Comparison of ENCODE assay signal across 8 mouse cellular contexts in genomic region chr7:29019447-29020220, GRCm38 (mm10). TPM values are rescaled to one million over a fixed set of nuclear protein-coding genes. Genes with fewer than 3 reads are reported as not detected.
DNase-seq lines count a peak whose midpoint lies in the region; ATAC-seq lines count a peak whose summit lies in the region.

No protein-coding gene starts in this region.

- H3K4me2 ChIP-seq in embryonic facial prominence, embryonic 11.5 days (ENCODE audit: low read depth, low read length) = peak overlapping the region; percentile 69

- intact Hi-C loops in left cerebral cortex, postnatal 4 days (cut with DNase I) = no loop called here
- intact Hi-C loops in left cerebral cortex, postnatal 10 days (cut with DNase I) = no loop called here

- H3K36me3 ChIP-seq in embryonic facial prominence, embryonic 11.5 days (replicated peaks; ENCODE audit: control insufficient read depth, insufficient read depth, low read depth, low read length) = no peaks in the 10 kb centered on the region
- no peaks in the 10 kb centered on the region for H3K36me3 ChIP-seq in limb, embryonic 10.5 days

- H3K9me3 ChIP-seq in embryonic facial prominence, embryonic 11.5 days (replicated peaks; ENCODE audit: control insufficient read depth, low read length) = no peaks in the 10 kb centered on the region; the same call in 1 of the 2 replicates
- H3K9me3 ChIP-seq in limb, embryonic 10.5 days (replicated peaks) = no peaks in the 10 kb centered on the region

- H3K27me3 ChIP-seq in embryonic facial prominence, embryonic 11.5 days (ENCODE audit: control insufficient read depth, insufficient read depth, low read length) = peaks cover 25% of the 10 kb centered on the region
- peaks cover 61% of the 10 kb centered on the region for H3K27me3 ChIP-seq in limb, embryonic 10.5 days (ENCODE audit: low read depth, poor library complexity, severe bottlenecking)

- peak overlapping the region; percentile 43 for H3K9ac ChIP-seq in embryonic facial prominence, embryonic 11.5 days (replicated peaks; ENCODE audit: low read length)

- H3K27ac ChIP-seq in embryonic facial prominence, embryonic 11.5 days (replicated peaks; ENCODE audit: low read depth, low read length) = no peak overlapping the region
- peak overlapping the region; percentile 47 for H3K27ac ChIP-seq in limb, embryonic 10.5 days

- H3K4me3 ChIP-seq in embryonic facial prominence, embryonic 11.5 days (ENCODE audit: low read depth, low read length) = peak overlapping the region; percentile 42
- H3K4me3 ChIP-seq in limb, embryonic 10.5 days = peak overlapping the region; percentile 56

- DNase-seq in left cerebral cortex, postnatal 4 days = peak; percentile 27
- no peak for DNase-seq in left cerebral cortex, postnatal 10 days (ENCODE audit: extremely low spot score in 1 of 2, low spot score in 2 of 2)
- DNase-seq in embryonic facial prominence, embryonic 11.5 days (ENCODE audit: low spot score) = no peak
- DNase-seq in limb, embryonic 10.5 days (ENCODE audit: low spot score) = peak; percentile 57
- DNase-seq in retina, embryonic 14.5 days (ENCODE audit: low spot score) = peak; percentile 34
- DNase-seq in urinary bladder, postnatal 10 days (ENCODE audit: low spot score) = no peak
- no peak for DNase-seq in thymus, postnatal 14 days
- DNase-seq in right cerebral cortex, postnatal 25 days = no peak

- 3% methylated on average over 87 of the region's 88 CpGs for WGBS in embryonic facial prominence, embryonic 11.5 days
- 5% methylated on average over 83 of the region's 88 CpGs for WGBS in limb, embryonic 10.5 days

- ATAC-seq in embryonic facial prominence, embryonic 11.5 days (replicated peaks; ENCODE audit: insufficient number of reproducible peaks, low FRiP score, low TSS enrichment, low read depth) = no peak

- peaks cover 5% of the 10 kb centered on the region for H3K4me1 ChIP-seq in embryonic facial prominence, embryonic 11.5 days (ENCODE audit: control insufficient read depth, insufficient read depth, low read length)
- peaks cover 10% of the 10 kb centered on the region for H3K4me1 ChIP-seq in limb, embryonic 10.5 days

RNA-seq across cellular contexts. Expression of gene Map4k1, which starts 37.8 kb away (rescaled TPM):
- total RNA-seq in left cerebral cortex, postnatal 4 days (2021) = 10 to 100 TPM; 12.9 to 14.7 TPM
- 1 to 10 TPM; 5.8 to 6.0 TPM for total RNA-seq in left cerebral cortex, postnatal 10 days (2021)
- polyA plus RNA-seq in embryonic facial prominence, embryonic 11.5 days (2014; fragmentation: Nextera tagmentation; extraction: Ambion mirVana) = 6.4 and 8.1 TPM in 2 replicates
- polyA plus RNA-seq in limb, embryonic 10.5 days (2016; fragmentation: Nextera tagmentation; extraction: Ambion mirVana) = 18.9 and 19.4 TPM in 2 replicates

RNA-seq across cellular contexts. Expression of gene Eif3k, which starts 38.0 kb away (rescaled TPM):
- 100 to 1,000 TPM; 212 to 213 TPM for total RNA-seq in left cerebral cortex, postnatal 4 days (2021)
- total RNA-seq in left cerebral cortex, postnatal 10 days (2021) = 100 to 1,000 TPM; 171 to 178 TPM
- polyA plus RNA-seq in embryonic facial prominence, embryonic 11.5 days (2014; fragmentation: Nextera tagmentation; extraction: Ambion mirVana) = 439 and 446 TPM in 2 replicates
- polyA plus RNA-seq in limb, embryonic 10.5 days (2016; fragmentation: Nextera tagmentation; extraction: Ambion mirVana) = 446 and 467 TPM in 2 replicates

RNA-seq across cellular contexts. Expression of gene Actn4, which starts 57.5 kb away (rescaled TPM):
- 100 to 1,000 TPM; 129 to 134 TPM for total RNA-seq in left cerebral cortex, postnatal 4 days (2021)
- 100 to 1,000 TPM; 151 to 160 TPM for total RNA-seq in left cerebral cortex, postnatal 10 days (2021)
- 190 and 201 TPM in 2 replicates for polyA plus RNA-seq in embryonic facial prominence, embryonic 11.5 days (2014; fragmentation: Nextera tagmentation; extraction: Ambion mirVana)
- 253 and 285 TPM in 2 replicates for polyA plus RNA-seq in limb, embryonic 10.5 days (2016; fragmentation: Nextera tagmentation; extraction: Ambion mirVana)

Comparison
In these comparisons a context has a peak if more than half of its experiments do, and no peak if none do; other contexts are left out.
1. DNase-seq: peak in left cerebral cortex, postnatal 4 days (single experiment), limb, embryonic 10.5 days (single experiment) and retina, embryonic 14.5 days (single experiment); none in left cerebral cortex, postnatal 10 days (0 of 2), embryonic facial prominence, embryonic 11.5 days (single experiment), urinary bladder, postnatal 10 days (single experiment), thymus, postnatal 14 days (single experiment) and right cerebral cortex, postnatal 25 days (single experiment).